Mouse (Mus musculus): ENCODE measurements around the gene Cpt1c.

DNA sequence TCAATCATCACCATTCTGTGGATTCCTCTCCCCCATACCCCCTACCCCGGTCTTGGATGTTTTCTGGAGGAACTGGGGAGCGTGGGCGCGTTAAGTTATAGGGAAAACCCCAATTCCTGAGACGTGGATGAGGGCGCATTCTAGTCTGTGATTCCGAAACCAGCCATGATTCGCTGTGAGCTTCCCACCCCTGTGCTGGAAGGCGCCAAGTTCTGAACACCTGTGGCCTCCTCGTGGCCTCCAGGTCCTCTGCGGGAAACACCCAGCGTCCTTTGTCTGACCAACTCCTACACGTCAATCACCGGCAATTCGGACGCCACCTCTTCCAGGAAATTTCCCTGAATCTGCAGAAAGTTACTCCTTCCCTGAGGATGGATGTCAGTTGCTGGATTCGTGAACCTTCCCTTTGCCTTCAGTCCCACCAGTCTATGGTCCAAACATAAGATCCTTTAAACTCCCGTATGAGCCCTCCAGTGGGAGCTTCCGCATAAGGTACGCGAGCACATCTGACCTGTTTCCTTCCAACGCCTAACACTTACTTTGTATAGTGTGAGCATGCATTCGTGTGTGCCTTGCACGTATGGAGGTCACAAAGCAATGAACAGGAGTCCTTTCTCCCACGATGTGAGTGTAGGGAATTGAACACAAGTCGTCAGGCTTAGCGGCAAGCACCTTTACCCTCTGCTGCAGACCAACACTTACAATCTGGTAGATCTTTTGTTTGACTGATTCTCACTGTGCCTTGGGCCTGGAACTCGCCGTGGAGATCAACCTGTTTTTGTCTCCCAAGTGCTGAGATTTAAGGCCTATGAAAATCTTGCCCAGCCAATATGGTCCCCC lies 12.4 kb upstream of the Cpt1c start:
- TF ChIP-seq CEBPB (IDR thresholded peaks at IDR 0.05; ENCODE audit: low read depth) (no peak), CTCF (IDR thresholded peaks at IDR 0.05; ENCODE audit: control insufficient read depth, insufficient read depth, insufficient read length) (no peak), MAX (IDR thresholded peaks at IDR 0.05) (peak; percentile 54), USF1 (IDR thresholded peaks at IDR 0.05; ENCODE audit: low read depth) (no peak), FOSL1 (IDR thresholded peaks at IDR 0.05; ENCODE audit: insufficient read depth, low read length, poor library complexity, severe bottlenecking) (no peak), MYOG (IDR thresholded peaks at IDR 0.05; ENCODE audit: control insufficient read depth, extremely low read depth, insufficient read length) (no peak)

Measured in C2C12 (cell line).